Mouse (Mus musculus) G1E (cell line): ENCODE measurements around the gene C1qtnf9.

Experiments
- CTCF ChIP-seq: IDR thresholded peaks from 2 replicates; pipeline ENCODE4 v1.5.1; 2012; ENCODE audit warnings: low read depth, low read length, inconsistent platforms, mixed read lengths
- GATA1 ChIP-seq: IDR thresholded peaks from 2 replicates; pipeline ENCODE4 v1.6.1; 2012; ENCODE audit warnings: borderline replicate concordance, low read length, inconsistent platforms, mixed read lengths
- POLR2AphosphoS5 ChIP-seq: IDR thresholded peaks from 2 replicates; pipeline ENCODE4 v1.6.1; 2012; ENCODE audit warnings: low read depth, low read length, inconsistent platforms; ENCODE audit not compliant: insufficient replicate concordance
- TAL1 ChIP-seq: conservative IDR thresholded peaks from 2 replicates; pipeline ENCODE4 v1.6.1; 2012; ENCODE audit warnings: low read depth, low read length, inconsistent platforms, mixed read lengths

- TF ChIP-seq TAL1 (no peak), CTCF (no peak), GATA1 (no peak), POLR2AphosphoS5 (no peak)
Measured at GRCm38 (mm10) chr14:60802026-60802425, 34.1 kb downstream of the C1qtnf9 start.
